Mouse (Mus musculus): ENCODE measurements around the gene Dnajc12. TPM values are rescaled to one million over a fixed set of nuclear protein-coding genes. Genes with fewer than 3 reads are reported as not detected.

Gene Dnajc12
- total and polyA plus RNA-seq, 3 experiments = 2.9 to 7.3 TPM; not detected in 1

- Histone ChIP-seq H3K36me3 (ENCODE audit: control insufficient read depth in 1 of 2, insufficient read depth in 2 of 2, low read length in 2 of 2) (peaks cover 0 to 26% of the 10 kb centered on the region in 2 experiments; a peak in 2 of 4 replicates), H3K9ac (ENCODE audit: control insufficient read depth, low read depth, low read length, poor library complexity, severe bottlenecking) (no peak overlapping the region), H3K4me1 (ENCODE audit: control insufficient read depth in 1 of 2, insufficient read depth in 2 of 2, low read length in 2 of 2) (peaks cover 12 to 30% of the 10 kb centered on the region in 2 experiments), H3K79me2 (ENCODE audit: control insufficient read depth, insufficient read depth, low read length, poor library complexity) (no peaks in the 10 kb centered on the region), H3K4me3 (ENCODE audit: control insufficient read depth in 1 of 2, insufficient read depth in 1 of 2, low read depth in 2 of 2, low read length in 2 of 2) (no peak overlapping the region), H3K27me3 (ENCODE audit: control insufficient read depth in 1 of 2, insufficient read depth in 2 of 2, low read length in 2 of 2) (no peaks in the 10 kb centered on the region), H3K9me3 (replicated peaks; ENCODE audit: insufficient read depth, low read length) (no peaks in the 10 kb centered on the region), H3K27ac (ENCODE audit: control insufficient read depth, low read depth, low read length) (peak overlapping the region; percentile 29; the same call in 1 of the 2 replicates)
- peak; percentile 57 for DNase-seq (ENCODE audit: low read depth, low spot score)
- TF ChIP-seq MAX (IDR thresholded peaks at IDR 0.05; ENCODE audit: low read length) (no peak), TBP (IDR thresholded peaks at IDR 0.05; ENCODE audit: low read depth, low read length) (0 out of 2 replicates have a peak, but pooled peaks have one; percentile 29), SIN3A (IDR thresholded peaks at IDR 0.05; ENCODE audit: low read length) (no peak), BHLHE40 (IDR thresholded peaks at IDR 0.05; ENCODE audit: borderline replicate concordance, low read depth, low read length) (peak; percentile 86), MYB (IDR thresholded peaks at IDR 0.05; ENCODE audit: low read depth, low read length) (no peak), HCFC1 (IDR thresholded peaks at IDR 0.05; ENCODE audit: low read depth, low read length) (no peak), POLR2AphosphoS5 (IDR thresholded peaks at IDR 0.05; ENCODE audit: borderline replicate concordance, low read depth, low read length) (no peak), CHD2 (IDR thresholded peaks at IDR 0.05; ENCODE audit: low read length) (no peak), TCF12 (IDR thresholded peaks at IDR 0.05; ENCODE audit: low read depth, low read length) (peak; percentile 63; the same call in 1 of the 2 replicates), ZC3H11A (IDR thresholded peaks at IDR 0.05; ENCODE audit: low read depth, low read length) (no peak), USF1 (IDR thresholded peaks at IDR 0.05; ENCODE audit: low read depth, low read length) (no peak), UBTF (IDR thresholded peaks at IDR 0.05; ENCODE audit: borderline replicate concordance, insufficient read depth, low read depth, low read length) (no peak), SMC3 (IDR thresholded peaks at IDR 0.05; ENCODE audit: low read depth, low read length) (no peak), CTCF (IDR thresholded peaks at IDR 0.05 in 2 of 3, conservative IDR thresholded peaks at IDR 0.05 in 1 of 3; ENCODE audit: control insufficient read depth in 1 of 3, insufficient read depth in 1 of 3, low read depth in 2 of 3, low read length in 3 of 3, poor library complexity in 1 of 3, severe bottlenecking in 1 of 3) (no peak), ZKSCAN1 (IDR thresholded peaks at IDR 0.05; ENCODE audit: low read depth, low read length) (no peak), NRF1 (IDR thresholded peaks at IDR 0.05; ENCODE audit: insufficient read depth, low read depth, low read length, poor library complexity, severe bottlenecking) (no peak), ZMIZ1 (IDR thresholded peaks at IDR 0.05; ENCODE audit: low read depth, low read length) (no peak), ETS1 (IDR thresholded peaks at IDR 0.05; ENCODE audit: low read depth, low read length) (peak; percentile 75), USF2 (IDR thresholded peaks at IDR 0.05; ENCODE audit: borderline replicate concordance in 1 of 2, insufficient read depth in 1 of 2, low read depth in 1 of 2, low read length in 2 of 2) (no peak), MAFK (IDR thresholded peaks at IDR 0.05; ENCODE audit: borderline replicate concordance, low read depth, low read length) (no peak), RAD21 (IDR thresholded peaks at IDR 0.05; ENCODE audit: low read depth, low read length) (no peak), MXI1 (IDR thresholded peaks at IDR 0.05; ENCODE audit: low read depth, low read length) (no peak), MAZ (IDR thresholded peaks at IDR 0.05; ENCODE audit: low read depth, low read length) (no peak), POLR2A (IDR thresholded peaks at IDR 0.05; ENCODE audit: control insufficient read depth in 1 of 2, insufficient read depth in 1 of 2, low read depth in 1 of 2, low read length in 2 of 2, poor library complexity in 1 of 2) (no peak), JUND (IDR thresholded peaks at IDR 0.05; ENCODE audit: low read depth, low read length) (no peak), CHD1 (IDR thresholded peaks at IDR 0.05; ENCODE audit: low read depth, low read length) (no peak), ELF1 (IDR thresholded peaks at IDR 0.05; ENCODE audit: low read depth, low read length) (no peak), RCOR1 (IDR thresholded peaks at IDR 0.05; ENCODE audit: low read depth, low read length) (peak; percentile 42), TAL1 (IDR thresholded peaks at IDR 0.05; ENCODE audit: low read length) (peak; percentile 20; the same call in 1 of the 2 replicates), GABPA (IDR thresholded peaks at IDR 0.05; ENCODE audit: low read depth, low read length) (no peak), KAT2A (conservative IDR thresholded peaks at IDR 0.05; ENCODE audit: low read depth, low read length) (no peak), GATA1 (IDR thresholded peaks at IDR 0.05; ENCODE audit: low read depth, low read length) (peak; percentile 47; the same call in 1 of the 2 replicates), EP300 (IDR thresholded peaks at IDR 0.05; ENCODE audit: low read depth in 1 of 2, low read length in 2 of 2) (peak in 1 of 2 experiments; percentile 63; a peak in 2 of 4 replicates), POLR2AphosphoS2 (IDR thresholded peaks at IDR 0.05; ENCODE audit: low read length) (no peak), NELFE (IDR thresholded peaks at IDR 0.05; ENCODE audit: low read depth, low read length) (no peak), MYC (IDR thresholded peaks at IDR 0.05; ENCODE audit: low read depth, low read length) (no peak), E2F4 (IDR thresholded peaks at IDR 0.05; ENCODE audit: borderline replicate concordance, low read depth, low read length) (no peak)
These were observed 57.5 kb downstream of the Dnajc12 start for GRCm38 (mm10) chr10:63439694-63440228.
